Mouse (Mus musculus) stomach, postnatal 0 days (tissue): Measurements from ENCODE around the gene Stbd1. TPM values are rescaled to one million over a fixed set of nuclear protein-coding genes. Genes with fewer than 3 reads are reported as not detected.

Experiments
- ATAC-seq: fragments of 200-750 bp; cut with Nextera tagmentation; 2 replicates; pipeline ENCODE4 v1.8.0; 2017; ENCODE audit not compliant: low FRiP score, low TSS enrichment
- DNase-seq: peaks from one replicate; pipeline ENCODE4 v3.0.0-alpha.2; 2016; ENCODE audit warnings: low spot score
- H3K27ac ChIP-seq: fragments of 300-500 bp; sonication (generic); replicated peaks from 2 replicates; pipeline ENCODE4 v1.5.1; 2014; ENCODE audit warnings: mild to moderate bottlenecking, control low read depth
- H3K27me3 ChIP-seq: fragments of 300-500 bp; sonication (generic); 2 replicates; pipeline ENCODE4 v1.6.1; 2014; ENCODE audit warnings: low read length; ENCODE audit not compliant: control insufficient read depth, insufficient read depth
- H3K36me3 ChIP-seq: fragments of 300-500 bp; sonication (generic); 2 replicates; pipeline ENCODE4 v1.6.1; 2014; ENCODE audit warnings: low read length, mixed read lengths; ENCODE audit not compliant: control insufficient read depth, insufficient read depth
- H3K4me1 ChIP-seq: fragments of 300-500 bp; sonication (generic); replicated peaks from 2 replicates; pipeline ENCODE4 v1.6.1; 2014; ENCODE audit warnings: antibody characterized with exemption; ENCODE audit not compliant: control insufficient read depth, insufficient read depth
- H3K4me2 ChIP-seq: fragments of 300-500 bp; sonication (generic); replicated peaks from 2 replicates; pipeline ENCODE4 v1.6.1; 2014; ENCODE audit warnings: low read depth, mild to moderate bottlenecking, control low read depth, moderate library complexity
- H3K4me3 ChIP-seq: fragments of 300-500 bp; sonication (generic); 2 replicates; pipeline ENCODE4 v1.5.1; 2014; ENCODE audit warnings: low read depth, low read length, control low read depth
- H3K9ac ChIP-seq: fragments of 300-500 bp; sonication (generic); 2 replicates; pipeline ENCODE4 v1.6.1; 2014; ENCODE audit warnings: mild to moderate bottlenecking, low read length, control low read depth, mixed read lengths
- H3K9me3 ChIP-seq: fragments of 300-500 bp; sonication (generic); 2 replicates; pipeline ENCODE4 v1.6.1; 2016; ENCODE audit warnings: low read length; ENCODE audit not compliant: control insufficient read depth
- CTCF ChIP-seq: IDR thresholded peaks from 2 replicates; pipeline ENCODE4 v1.5.1; 2016; ENCODE audit warnings: antibody characterized with exemption, low read depth, mild to moderate bottlenecking, moderate library complexity
- EP300 ChIP-seq: optimal IDR thresholded peaks from 2 replicates; pipeline ENCODE3; 2016; ENCODE audit warnings: antibody characterized with exemption
- WGBS: fragments of 180-500 bp; shearing (Covaris S2); extraction: QIAGEN DNeasy Blood & Tissue Kit; methylation state at CpG from one replicate; pipeline ENCODE4 v1.1.7; 2014; 5-methylcytosine and 5-hydroxymethylcytosine counted together
- polyA plus RNA-seq: library from polyadenylated mRNA; unstranded; fragments of >200 nt; fragmentation: Nextera tagmentation; extraction: Ambion mirVana; gene quantifications from 2 replicates; pipeline ENCODE4 v1.2.1, GENCODE M21; 2015

Gene Stbd1
- polyA plus RNA-seq, 1 experiment from 2014 or later, result 19.2 TPM

DNA sequence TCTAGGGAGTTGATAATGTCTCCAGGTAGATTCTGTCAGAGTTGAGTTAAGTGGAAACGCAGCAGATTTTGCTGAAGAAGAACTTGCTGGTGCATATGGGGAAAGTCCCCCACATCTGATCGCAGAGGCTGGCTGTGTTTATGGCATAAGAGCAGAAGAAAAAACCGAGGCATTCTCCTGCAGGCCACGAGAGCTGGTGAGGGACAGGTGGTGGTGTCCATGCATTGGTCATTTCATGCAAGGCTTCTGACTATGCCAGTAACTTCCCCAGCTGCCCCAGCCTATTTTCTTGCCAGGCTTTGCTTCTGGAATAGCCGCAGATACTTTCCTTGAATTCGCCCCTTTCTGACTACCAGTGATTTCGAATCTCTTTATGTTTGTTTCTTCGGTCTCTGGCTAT is 6.0 kb upstream of the Stbd1 start:
- DNase-seq (no peak), ATAC-seq (no peak)
- no peak overlapping the region for H3K9ac ChIP-seq
- H3K4me1 ChIP-seq, result no peaks in the 10 kb centered on the region
- no peaks in the 10 kb centered on the region for H3K36me3 ChIP-seq
- no peaks in the 10 kb centered on the region for H3K9me3 ChIP-seq
- no peak overlapping the region for H3K27ac ChIP-seq
- no peak overlapping the region for H3K4me2 ChIP-seq
- H3K27me3 ChIP-seq, result no peaks in the 10 kb centered on the region
- no peak overlapping the region for H3K4me3 ChIP-seq
- TF ChIP-seq EP300, result no peak
- TF ChIP-seq CTCF, result no peak
- WGBS, result 83% methylated on average over 8 of the region's 8 CpGs

DNA sequence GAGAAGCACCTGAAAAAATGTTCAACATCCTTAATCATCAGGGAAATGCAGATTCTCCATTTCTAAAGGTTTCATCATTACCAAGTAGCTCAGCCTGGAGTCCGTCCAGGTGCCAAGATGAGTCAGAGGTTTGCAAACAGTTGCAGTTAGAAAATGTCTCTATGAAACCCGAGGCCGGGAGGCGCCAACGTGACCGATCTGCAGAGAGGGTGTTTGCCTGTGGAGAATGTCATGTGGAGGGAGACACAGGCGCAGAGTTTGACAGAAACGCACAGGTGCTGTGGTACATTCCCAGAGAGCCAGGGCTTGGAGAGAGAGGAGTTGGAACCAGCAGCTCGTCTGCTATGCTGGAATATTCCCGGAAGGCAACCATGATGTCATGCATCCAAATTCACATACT is 3.8 kb upstream of the Stbd1 start:
- TF ChIP-seq CTCF (no peak), EP300 (no peak)
- ATAC-seq (0 out of 2 replicates have a peak, but pooled peaks have one; percentile 49), DNase-seq (peak; percentile 63)
- 54% methylated on average over 10 of the region's 10 CpGs for WGBS
- no peak overlapping the region for H3K27ac ChIP-seq
- no peaks in the 10 kb centered on the region for H3K27me3 ChIP-seq
- H3K4me1 ChIP-seq, result 0 out of 2 replicates have a peak, but pooled peaks cover 3% of the 10 kb centered on the region
- H3K9ac ChIP-seq, result no peak overlapping the region
- H3K4me3 ChIP-seq, result no peak overlapping the region
- H3K4me2 ChIP-seq, result no peak overlapping the region
- no peaks in the 10 kb centered on the region for H3K9me3 ChIP-seq
- no peaks in the 10 kb centered on the region for H3K36me3 ChIP-seq

DNA sequence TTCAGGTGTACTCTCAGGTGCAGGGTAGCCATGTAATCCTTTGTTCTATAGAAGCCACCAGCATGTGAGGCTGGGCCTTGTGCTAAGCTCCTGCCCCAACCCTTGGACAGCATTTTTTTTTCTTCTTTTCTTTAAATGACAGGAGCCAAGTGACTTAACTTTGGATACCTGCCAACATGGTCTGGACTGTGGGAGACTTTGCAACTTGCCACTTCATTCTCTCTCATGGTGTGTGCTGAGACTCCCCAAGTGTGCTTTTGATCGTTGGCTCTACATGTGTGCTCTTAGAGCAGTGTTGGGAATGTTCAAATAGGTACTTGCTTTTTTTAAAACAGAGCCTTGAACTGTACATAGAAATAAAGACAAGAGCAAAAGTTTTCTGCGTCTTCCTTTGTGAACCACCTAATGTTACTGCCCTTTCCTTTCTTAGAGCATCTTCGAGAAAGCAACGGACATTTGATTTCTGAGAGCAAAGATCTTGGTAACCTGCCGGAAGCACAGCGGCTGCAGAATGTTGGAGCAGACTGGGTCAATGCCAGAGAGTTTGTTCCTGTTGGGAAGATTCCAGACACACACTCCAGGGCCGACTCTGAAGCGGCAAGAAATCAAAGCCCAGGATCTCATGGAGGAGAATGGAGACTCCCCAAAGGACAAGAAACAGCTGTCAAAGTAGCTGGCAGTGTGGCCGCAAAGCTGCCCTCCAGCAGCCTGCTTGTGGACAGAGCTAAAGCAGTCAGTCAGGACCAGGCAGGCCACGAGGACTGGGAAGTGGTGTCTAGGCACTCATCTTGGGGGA is 1.8 kb downstream of the Stbd1 start:
- DNase-seq (no peak), ATAC-seq (no peak)
- TF ChIP-seq EP300 (no peak), CTCF (no peak)
- Histone ChIP-seq H3K36me3 (no peaks in the 10 kb centered on the region), H3K27ac (no peak overlapping the region), H3K4me3 (no peak overlapping the region), H3K27me3 (no peaks in the 10 kb centered on the region), H3K9me3 (no peaks in the 10 kb centered on the region), H3K4me1 (0 out of 2 replicates have a peak, but pooled peaks cover 3% of the 10 kb centered on the region), H3K4me2 (peak overlapping the region; percentile 89), H3K9ac (no peak overlapping the region)
- WGBS, result 45% methylated on average over 10 of the region's 10 CpGs

DNA sequence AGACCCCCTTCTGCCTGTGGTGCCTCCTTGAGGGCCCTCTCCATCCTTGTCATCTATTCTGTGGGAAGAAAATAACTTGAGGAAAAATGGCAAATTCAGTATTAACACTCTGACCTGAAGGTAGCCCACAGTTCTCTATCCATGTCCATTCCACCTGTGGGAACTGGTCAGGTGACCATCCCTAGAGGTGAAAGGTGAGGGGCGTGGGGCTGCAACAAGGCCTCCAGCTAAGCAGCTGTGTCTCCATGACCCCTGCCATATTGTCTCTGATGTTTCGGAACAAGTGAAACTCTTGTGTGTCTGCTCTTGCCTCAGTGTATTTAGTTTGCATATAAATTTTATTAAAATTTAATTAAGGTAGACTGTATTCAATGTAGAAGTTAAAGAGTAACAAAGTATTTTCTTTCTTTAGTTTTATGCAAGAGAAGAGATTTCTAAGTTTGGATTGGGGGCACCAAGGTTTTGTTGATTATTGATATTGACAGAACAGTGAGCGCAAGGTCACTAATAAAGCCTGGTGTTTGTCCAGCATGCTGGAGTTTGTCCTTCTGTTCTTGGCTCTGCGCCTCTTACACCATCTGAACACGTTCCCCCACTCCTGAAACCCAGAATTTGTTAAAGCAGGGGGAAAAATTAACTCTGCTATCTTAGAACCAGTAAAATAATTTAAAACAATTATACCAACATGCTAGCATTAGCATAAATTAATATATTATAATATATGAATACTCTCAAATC is 4.8 kb downstream of the Stbd1 start:
- ATAC-seq, result no peak
- TF ChIP-seq EP300 (no peak), CTCF (no peak)
- DNase-seq, result no peak
- H3K27ac ChIP-seq, result no peak overlapping the region
- H3K36me3 ChIP-seq, result no peaks in the 10 kb centered on the region
- WGBS, result 81% methylated on average over 5 of the region's 5 CpGs
- no peaks in the 10 kb centered on the region for H3K27me3 ChIP-seq
- no peak overlapping the region for H3K4me3 ChIP-seq
- no peaks in the 10 kb centered on the region for H3K9me3 ChIP-seq
- no peak overlapping the region for H3K4me2 ChIP-seq
- H3K4me1 ChIP-seq, result 0 out of 2 replicates have a peak, but pooled peaks cover 3% of the 10 kb centered on the region
- H3K9ac ChIP-seq, result no peak overlapping the region

DNA sequence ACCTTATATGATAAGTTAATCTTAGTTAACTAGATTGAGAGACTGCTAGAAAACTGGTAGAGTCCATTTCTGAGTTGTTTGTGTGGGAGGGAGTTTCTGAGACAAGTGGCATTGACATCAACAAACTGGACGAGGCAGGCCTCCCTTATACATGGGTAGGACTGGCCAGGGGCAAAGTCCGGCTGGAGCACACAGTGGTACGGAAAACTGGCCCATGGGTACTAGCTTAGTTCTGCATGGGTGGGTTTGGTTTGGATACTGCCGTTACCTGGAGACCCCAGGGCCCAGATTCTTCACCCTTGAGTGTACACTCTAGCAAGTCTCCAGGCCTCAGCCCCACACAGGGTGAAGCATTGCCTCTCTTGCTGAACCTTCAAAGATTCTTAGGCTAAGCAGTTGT is 9.9 kb downstream of the Stbd1 start:
- no peak overlapping the region for H3K4me2 ChIP-seq
- H3K4me3 ChIP-seq, result no peak overlapping the region
- H3K9ac ChIP-seq, result no peak overlapping the region
- no peaks in the 10 kb centered on the region for H3K4me1 ChIP-seq
- WGBS, result 88% methylated on average over 4 of the region's 4 CpGs
- ATAC-seq (no peak), DNase-seq (no peak)
- no peak overlapping the region for H3K27ac ChIP-seq
- TF ChIP-seq CTCF, result no peak
- TF ChIP-seq EP300, result no peak
- H3K36me3 ChIP-seq, result no peaks in the 10 kb centered on the region
- H3K27me3 ChIP-seq, result no peaks in the 10 kb centered on the region
- no peaks in the 10 kb centered on the region for H3K9me3 ChIP-seq

DNA sequence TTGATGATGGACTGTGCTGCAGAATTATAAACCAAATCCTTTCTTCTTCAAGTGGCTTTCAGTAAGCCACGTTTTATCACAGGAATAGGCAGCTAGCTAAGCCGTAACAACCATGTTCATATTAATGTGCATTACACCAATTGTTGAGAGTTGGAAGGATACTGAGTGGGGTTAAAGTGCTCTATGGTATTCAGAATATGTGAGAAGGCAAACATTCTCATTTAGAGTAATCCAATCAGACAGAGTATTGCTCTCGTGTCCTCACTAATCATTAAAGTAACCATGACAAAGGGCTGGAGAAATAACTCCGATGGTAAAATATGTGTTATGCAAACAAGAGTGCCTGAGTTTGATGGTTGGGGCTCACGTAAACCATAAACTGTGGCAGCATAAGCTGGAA is 19.0 kb downstream of the Stbd1 start:
- H3K36me3 ChIP-seq, result no peaks in the 10 kb centered on the region
- TF ChIP-seq CTCF, result no peak
- TF ChIP-seq EP300, result no peak
- no peak overlapping the region for H3K27ac ChIP-seq
- H3K4me1 ChIP-seq, result no peaks in the 10 kb centered on the region
- no peak overlapping the region for H3K4me3 ChIP-seq
- H3K9ac ChIP-seq, result no peak overlapping the region
- no peaks in the 10 kb centered on the region for H3K27me3 ChIP-seq
- DNase-seq (no peak), ATAC-seq (no peak)
- WGBS, result 36% methylated on average over 5 of the region's 5 CpGs
- H3K4me2 ChIP-seq, result no peak overlapping the region
- no peaks in the 10 kb centered on the region for H3K9me3 ChIP-seq
